Mouse (Mus musculus): ENCODE results near the gene Olfr157. TPM values are rescaled to one million over a fixed set of nuclear protein-coding genes. Genes with fewer than 3 reads are reported as not detected.
A peak's percentile ranks its signal among the peaks of the same experiment; 100 is the strongest.

Gene Olfr157
- polyA plus RNA-seq, 1 experiment from 2014 or later, result not detected

DNA sequence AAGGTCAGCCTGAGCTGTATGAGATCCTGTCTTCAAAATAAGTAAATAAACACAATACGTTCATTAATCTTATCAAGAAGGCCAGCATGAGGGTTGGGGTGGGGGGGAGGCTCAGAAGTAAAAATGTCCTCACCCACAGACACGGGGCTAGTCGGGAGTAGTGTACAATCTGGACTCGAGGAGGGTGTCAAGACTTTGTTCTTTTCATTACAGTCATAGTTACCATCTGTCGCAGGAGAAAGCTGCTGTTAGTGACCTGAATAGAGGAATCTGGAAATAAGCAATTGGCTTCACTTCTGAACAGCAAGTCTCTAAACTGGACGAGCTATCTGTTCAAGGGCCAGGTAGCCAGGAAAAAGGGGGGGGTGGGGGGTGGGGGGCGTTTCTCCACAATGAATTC lies 34.5 kb upstream of the Olfr157 start:
- H3K4me2 ChIP-seq (ENCODE audit: low read depth, low read length), result peak overlapping the region; percentile 82; the same call in 1 of the 2 replicates
- H3K9me3 ChIP-seq (replicated peaks; ENCODE audit: control insufficient read depth, low read length), result no peaks in the 10 kb centered on the region
- no peak overlapping the region for H3K27ac ChIP-seq (replicated peaks; ENCODE audit: low read depth, low read length)
- peak overlapping the region; percentile 92 for H3K9ac ChIP-seq (replicated peaks; ENCODE audit: low read length)
- ATAC-seq (replicated peaks; ENCODE audit: insufficient number of reproducible peaks, low FRiP score, low TSS enrichment, low read depth) (no peak), DNase-seq (ENCODE audit: low spot score) (no peak)
- 62% methylated on average over 7 of the region's 7 CpGs for WGBS
- H3K27me3 ChIP-seq (ENCODE audit: control insufficient read depth, insufficient read depth, low read length), result no peaks in the 10 kb centered on the region
- peak overlapping the region; percentile 91 for H3K4me3 ChIP-seq (ENCODE audit: low read depth, low read length)
- no peaks in the 10 kb centered on the region; the same call in 1 of the 2 replicates for H3K4me1 ChIP-seq (ENCODE audit: control insufficient read depth, insufficient read depth, low read length)
- H3K36me3 ChIP-seq (replicated peaks; ENCODE audit: control insufficient read depth, insufficient read depth, low read depth, low read length), result no peaks in the 10 kb centered on the region

DNA sequence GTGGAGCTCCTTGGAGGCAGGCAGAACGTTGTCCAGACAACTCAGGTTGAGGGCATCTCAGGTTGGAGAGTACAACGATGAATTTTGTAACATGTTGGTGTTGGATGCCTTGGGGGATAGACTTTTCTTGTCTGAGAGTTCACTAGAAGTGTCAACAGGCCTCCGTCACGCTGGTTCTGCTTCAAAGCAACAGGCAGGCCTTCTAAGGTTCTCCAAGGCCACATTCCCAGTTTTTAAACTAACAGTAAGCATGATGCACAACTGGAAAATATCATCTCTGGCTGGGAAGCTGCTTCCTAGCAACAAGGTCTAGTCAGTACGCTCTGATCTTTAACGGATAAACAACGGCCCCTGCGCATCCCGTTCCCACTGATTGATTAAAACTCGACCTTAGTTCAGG lies 29.8 kb upstream of the Olfr157 start:
- Histone ChIP-seq H3K27ac (replicated peaks; ENCODE audit: low read depth, low read length) (no peak overlapping the region), H3K9ac (replicated peaks; ENCODE audit: low read length) (no peak overlapping the region), H3K27me3 (ENCODE audit: control insufficient read depth, insufficient read depth, low read length) (no peaks in the 10 kb centered on the region), H3K4me1 (ENCODE audit: control insufficient read depth, insufficient read depth, low read length) (no peaks in the 10 kb centered on the region), H3K4me2 (ENCODE audit: low read depth, low read length) (no peak overlapping the region), H3K4me3 (ENCODE audit: low read depth, low read length) (no peak overlapping the region), H3K36me3 (replicated peaks; ENCODE audit: control insufficient read depth, insufficient read depth, low read depth, low read length) (no peaks in the 10 kb centered on the region), H3K9me3 (replicated peaks; ENCODE audit: control insufficient read depth, low read length) (no peaks in the 10 kb centered on the region)
- ATAC-seq (replicated peaks; ENCODE audit: insufficient number of reproducible peaks, low FRiP score, low TSS enrichment, low read depth), result no peak
- 89% methylated on average over 10 of the region's 10 CpGs for WGBS
- DNase-seq (ENCODE audit: low spot score), result no peak

DNA sequence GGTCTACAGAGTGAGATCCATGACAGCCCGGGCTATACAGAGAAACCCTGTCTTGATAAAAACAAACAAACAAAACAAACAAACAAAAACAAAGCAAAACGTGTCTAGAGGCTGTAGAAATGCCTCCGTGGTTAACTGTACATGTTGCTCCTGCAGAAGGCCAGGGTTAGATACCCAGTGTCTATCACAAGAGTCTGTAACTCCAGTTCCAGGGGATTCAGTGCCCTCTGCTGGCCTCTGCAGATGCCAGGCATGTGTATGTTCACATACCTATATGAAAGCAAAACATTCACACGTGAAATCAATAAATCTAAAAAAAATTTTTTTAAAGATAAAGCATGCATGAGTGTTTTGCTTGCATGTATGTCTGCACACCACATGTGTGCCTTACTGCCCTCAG lies 23.3 kb upstream of the Olfr157 start:
- H3K4me3 ChIP-seq (ENCODE audit: low read depth, low read length), result no peak overlapping the region
- H3K9ac ChIP-seq (replicated peaks; ENCODE audit: low read length), result no peak overlapping the region
- no peak overlapping the region for H3K27ac ChIP-seq (replicated peaks; ENCODE audit: low read depth, low read length)
- H3K9me3 ChIP-seq (replicated peaks; ENCODE audit: control insufficient read depth, low read length), result no peaks in the 10 kb centered on the region
- DNase-seq (ENCODE audit: low spot score) (no peak), ATAC-seq (replicated peaks; ENCODE audit: insufficient number of reproducible peaks, low FRiP score, low TSS enrichment, low read depth) (no peak)
- WGBS, result 58% methylated on average over 4 of the region's 4 CpGs
- H3K4me1 ChIP-seq (ENCODE audit: control insufficient read depth, insufficient read depth, low read length), result no peaks in the 10 kb centered on the region
- H3K36me3 ChIP-seq (replicated peaks; ENCODE audit: control insufficient read depth, insufficient read depth, low read depth, low read length), result no peaks in the 10 kb centered on the region
- H3K4me2 ChIP-seq (ENCODE audit: low read depth, low read length), result no peak overlapping the region
- H3K27me3 ChIP-seq (ENCODE audit: control insufficient read depth, insufficient read depth, low read length), result no peaks in the 10 kb centered on the region

DNA sequence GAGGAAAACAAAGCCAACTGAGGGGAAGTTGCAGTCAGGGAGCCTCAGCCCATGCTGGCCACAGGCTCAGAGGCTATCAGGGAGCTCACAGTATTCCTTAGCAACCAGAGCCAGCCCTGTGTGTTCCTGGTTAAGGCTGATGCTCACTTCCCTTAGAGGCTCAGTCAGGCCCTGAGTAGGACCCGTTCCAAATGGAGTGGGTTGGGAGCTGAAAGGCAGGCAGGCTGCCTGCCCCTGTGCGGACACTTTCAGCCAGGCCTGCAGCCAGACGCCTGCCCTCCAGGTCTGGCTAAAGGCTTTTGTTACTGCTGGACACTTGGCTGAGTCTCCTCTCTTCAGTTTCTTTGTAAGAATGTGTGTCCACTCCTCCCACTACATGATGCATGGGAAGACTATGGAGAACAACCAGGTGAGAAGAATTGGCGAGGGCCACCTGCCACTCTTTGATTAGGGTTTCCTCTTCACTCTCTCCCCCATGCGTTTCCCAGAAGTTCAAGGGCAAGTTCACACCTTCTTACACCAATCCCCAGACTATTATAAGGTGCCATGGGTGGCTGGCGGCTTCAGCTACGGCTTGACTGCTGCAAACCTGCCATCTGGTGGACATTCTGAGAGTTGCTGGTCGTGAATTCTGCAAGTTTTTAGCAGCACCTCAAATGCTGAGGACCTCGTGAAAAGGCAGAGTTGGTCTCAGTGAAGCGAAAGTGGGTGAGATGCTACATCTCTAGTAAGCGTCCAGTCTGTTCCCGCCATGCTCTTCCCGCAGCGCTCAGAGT lies 20.9 kb upstream of the Olfr157 start:
- 22% methylated on average over 14 of the region's 14 CpGs for WGBS

DNA sequence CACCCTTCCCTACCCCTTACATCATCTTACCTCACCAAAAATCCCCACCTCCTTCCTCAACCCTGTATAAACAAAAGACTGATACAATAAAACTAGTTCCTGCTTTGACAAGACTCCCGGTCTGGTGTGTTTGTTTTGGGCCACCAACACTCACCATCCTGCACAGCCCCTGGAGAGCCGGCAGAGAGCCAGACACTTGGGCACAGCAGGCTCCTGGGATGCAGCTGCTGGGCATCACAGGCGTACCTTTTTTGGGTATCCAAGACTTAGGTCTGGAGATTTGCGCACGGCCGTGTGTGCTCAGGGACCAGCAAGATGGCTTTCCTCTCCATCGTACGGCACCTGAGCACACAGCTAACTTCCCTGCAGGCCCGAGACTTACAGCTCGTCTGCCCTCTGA lies 19.9 kb upstream of the Olfr157 start:
- H3K4me2 ChIP-seq (ENCODE audit: low read depth, low read length), result no peak overlapping the region
- no peaks in the 10 kb centered on the region for H3K36me3 ChIP-seq (replicated peaks; ENCODE audit: control insufficient read depth, insufficient read depth, low read depth, low read length)
- no peaks in the 10 kb centered on the region for H3K27me3 ChIP-seq (ENCODE audit: control insufficient read depth, insufficient read depth, low read length)
- H3K9ac ChIP-seq (replicated peaks; ENCODE audit: low read length), result no peak overlapping the region
- no peaks in the 10 kb centered on the region for H3K9me3 ChIP-seq (replicated peaks; ENCODE audit: control insufficient read depth, low read length)
- no peak overlapping the region for H3K4me3 ChIP-seq (ENCODE audit: low read depth, low read length)
- WGBS, result 79% methylated on average over 10 of the region's 10 CpGs
- H3K27ac ChIP-seq (replicated peaks; ENCODE audit: low read depth, low read length), result no peak overlapping the region
- DNase-seq (ENCODE audit: low spot score), result no peak
- ATAC-seq (replicated peaks; ENCODE audit: insufficient number of reproducible peaks, low FRiP score, low TSS enrichment, low read depth), result no peak
- H3K4me1 ChIP-seq (ENCODE audit: control insufficient read depth, insufficient read depth, low read length), result no peaks in the 10 kb centered on the region

More for the DNA sequence above, 20.9 kb upstream of the Olfr157 start:
- Histone ChIP-seq H3K9me3 (replicated peaks; ENCODE audit: control insufficient read depth, low read length) (no peaks in the 10 kb centered on the region), H3K9ac (replicated peaks; ENCODE audit: low read length) (no peak overlapping the region), H3K27ac (replicated peaks; ENCODE audit: low read depth, low read length) (no peak overlapping the region), H3K4me2 (ENCODE audit: low read depth, low read length) (no peak overlapping the region), H3K4me1 (ENCODE audit: control insufficient read depth, insufficient read depth, low read length) (no peaks in the 10 kb centered on the region), H3K4me3 (ENCODE audit: low read depth, low read length) (no peak overlapping the region), H3K36me3 (replicated peaks; ENCODE audit: control insufficient read depth, insufficient read depth, low read depth, low read length) (no peaks in the 10 kb centered on the region), H3K27me3 (ENCODE audit: control insufficient read depth, insufficient read depth, low read length) (no peaks in the 10 kb centered on the region)
- ATAC-seq (replicated peaks; ENCODE audit: insufficient number of reproducible peaks, low FRiP score, low TSS enrichment, low read depth) (no peak), DNase-seq (ENCODE audit: low spot score) (peak; percentile 86)

DNA sequence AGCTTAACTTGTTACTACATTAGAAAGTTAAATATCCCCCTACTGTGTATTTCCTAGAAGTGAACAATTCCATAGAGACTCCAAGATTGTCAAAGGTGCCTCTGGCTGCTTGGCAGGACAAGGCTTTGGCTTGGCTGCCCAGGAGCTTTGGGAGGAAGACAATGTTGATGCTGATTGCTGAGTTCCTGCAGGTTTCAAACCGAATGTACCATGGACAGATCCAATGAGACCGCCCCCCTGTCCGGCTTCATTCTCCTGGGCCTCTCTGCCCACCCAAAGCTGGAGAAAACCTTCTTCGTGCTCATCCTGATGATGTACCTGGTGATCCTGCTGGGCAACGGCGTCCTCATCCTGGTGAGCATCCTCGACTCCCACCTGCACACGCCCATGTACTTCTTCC lies 14.1 kb upstream of the Olfr157 start:
- Histone ChIP-seq H3K4me2 (ENCODE audit: low read depth, low read length) (no peak overlapping the region), H3K27ac (replicated peaks; ENCODE audit: low read depth, low read length) (no peak overlapping the region), H3K27me3 (ENCODE audit: control insufficient read depth, insufficient read depth, low read length) (no peaks in the 10 kb centered on the region), H3K9ac (replicated peaks; ENCODE audit: low read length) (no peak overlapping the region), H3K36me3 (replicated peaks; ENCODE audit: control insufficient read depth, insufficient read depth, low read depth, low read length) (no peaks in the 10 kb centered on the region), H3K9me3 (replicated peaks; ENCODE audit: control insufficient read depth, low read length) (no peaks in the 10 kb centered on the region), H3K4me3 (ENCODE audit: low read depth, low read length) (no peak overlapping the region), H3K4me1 (ENCODE audit: control insufficient read depth, insufficient read depth, low read length) (no peaks in the 10 kb centered on the region)
- WGBS, result 77% methylated on average over 8 of the region's 8 CpGs
- ATAC-seq (replicated peaks; ENCODE audit: insufficient number of reproducible peaks, low FRiP score, low TSS enrichment, low read depth), result no peak
- no peak for DNase-seq (ENCODE audit: low spot score)

DNA sequence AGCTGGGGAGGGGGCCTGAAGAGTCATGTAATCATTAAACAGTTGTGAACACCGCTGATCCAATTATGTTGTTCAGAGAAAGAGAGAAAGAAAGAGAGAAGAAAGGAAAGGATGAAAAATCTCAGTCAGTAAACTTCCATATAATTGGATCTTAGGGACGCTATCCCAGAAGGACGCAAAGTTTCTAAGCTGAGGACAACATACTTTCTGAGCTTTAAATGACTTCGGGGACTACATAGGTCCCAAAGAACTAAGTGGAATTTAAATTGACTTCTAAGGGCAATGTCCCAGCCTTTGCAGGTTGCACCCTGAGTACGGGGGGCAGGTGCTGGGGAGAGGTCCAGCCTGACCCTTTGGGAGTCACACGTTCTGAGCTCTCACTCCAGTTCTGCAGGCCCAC lies 11.3 kb upstream of the Olfr157 start, which contains the start of gene Olfr155:
TSS of gene Olfr155 (plus strand) at position 301 of the 400 bp plus-strand sequence.
- DNase-seq (ENCODE audit: low spot score) (no peak), ATAC-seq (replicated peaks; ENCODE audit: insufficient number of reproducible peaks, low FRiP score, low TSS enrichment, low read depth) (no peak)
- Histone ChIP-seq H3K9me3 (replicated peaks; ENCODE audit: control insufficient read depth, low read length) (no peaks in the 10 kb centered on the region), H3K4me2 (ENCODE audit: low read depth, low read length) (no peak within 1 kb of the TSS), H3K4me1 (ENCODE audit: control insufficient read depth, insufficient read depth, low read length) (no peaks in the 10 kb centered on the region), H3K27ac (replicated peaks; ENCODE audit: low read depth, low read length) (no peak within 1 kb of the TSS), H3K4me3 (ENCODE audit: low read depth, low read length) (no peak within 1 kb of the TSS), H3K9ac (replicated peaks; ENCODE audit: low read length) (no peak within 1 kb of the TSS), H3K36me3 (replicated peaks; ENCODE audit: control insufficient read depth, insufficient read depth, low read depth, low read length) (no peaks in the 10 kb centered on the region), H3K27me3 (ENCODE audit: control insufficient read depth, insufficient read depth, low read length) (no peaks in the 10 kb centered on the region)
- WGBS, result 77% methylated on average over 6 of the region's 6 CpGs

DNA sequence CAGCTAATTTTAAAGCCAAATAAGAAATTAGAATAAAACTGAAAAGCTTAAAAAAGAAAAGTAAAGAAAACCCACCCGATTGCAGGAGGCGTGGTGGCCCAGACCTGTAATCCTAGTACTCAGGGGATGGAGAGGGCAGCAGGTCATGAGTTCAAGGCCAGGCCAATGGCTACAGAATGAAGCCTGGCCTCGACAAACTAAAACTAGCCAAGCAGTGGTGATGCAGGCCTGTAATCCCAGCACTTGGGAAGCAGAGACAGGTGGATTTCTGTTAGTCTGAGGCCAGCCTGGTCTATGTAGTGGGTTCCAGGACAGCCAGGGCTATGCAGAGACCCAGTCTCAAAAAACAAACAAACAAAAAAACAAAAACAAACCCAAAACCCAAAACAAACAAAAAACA lies 1.7 kb downstream of the Olfr157 start:
- Histone ChIP-seq H3K4me2 (ENCODE audit: low read depth, low read length) (no peak overlapping the region), H3K9me3 (replicated peaks; ENCODE audit: control insufficient read depth, low read length) (no peaks in the 10 kb centered on the region; the same call in 1 of the 2 replicates), H3K27ac (replicated peaks; ENCODE audit: low read depth, low read length) (no peak overlapping the region), H3K4me1 (ENCODE audit: control insufficient read depth, insufficient read depth, low read length) (no peaks in the 10 kb centered on the region), H3K36me3 (replicated peaks; ENCODE audit: control insufficient read depth, insufficient read depth, low read depth, low read length) (no peaks in the 10 kb centered on the region), H3K9ac (replicated peaks; ENCODE audit: low read length) (no peak overlapping the region), H3K27me3 (ENCODE audit: control insufficient read depth, insufficient read depth, low read length) (no peaks in the 10 kb centered on the region), H3K4me3 (ENCODE audit: low read depth, low read length) (no peak overlapping the region)
- WGBS, result 64% methylated on average over 3 of the region's 3 CpGs
- DNase-seq (ENCODE audit: low spot score) (no peak), ATAC-seq (replicated peaks; ENCODE audit: insufficient number of reproducible peaks, low FRiP score, low TSS enrichment, low read depth) (no peak)
